Comparison of ENCODE assay signal across 8 mouse cellular contexts in the genomic region with DNA sequence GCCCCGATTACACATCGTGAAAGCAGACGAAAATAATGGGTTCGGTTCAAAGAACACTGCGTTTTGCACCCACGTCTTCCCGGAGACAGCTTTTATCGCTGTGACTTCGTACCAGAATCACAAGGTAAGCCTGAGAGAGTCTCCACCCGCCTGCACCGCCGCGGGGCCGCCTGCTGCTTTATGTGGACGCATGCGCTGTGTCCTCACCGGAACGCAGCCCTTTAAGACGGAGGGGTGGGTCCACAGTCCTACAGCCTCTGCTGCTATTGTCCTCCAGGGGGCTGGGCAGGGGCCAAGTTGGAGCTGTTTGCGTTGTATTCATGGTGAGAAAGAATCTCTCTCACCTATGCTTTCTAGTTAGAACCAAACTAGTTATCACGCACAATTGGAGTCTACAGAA. TPM values are rescaled to one million over a fixed set of nuclear protein-coding genes. Genes with fewer than 3 reads are reported as not detected.
A peak's percentile ranks its signal among the peaks of the same experiment; 100 is the strongest.
DNase-seq lines count a peak whose midpoint lies in the region.

No protein-coding gene starts in this region.

- peaks cover 51% of the 10 kb centered on the region for H3K4me1 ChIP-seq in limb, embryonic 10.5 days

- DNase-seq in cerebellum, postnatal 14 days, result peak; percentile 13 to 40
- DNase-seq in cerebellum, adult 11-12 months, result no peak
- peak; percentile 78 for DNase-seq in R1 (ENCODE audit: low read depth, low spot score)
- peak; percentile 79 for DNase-seq in forelimb bud, embryonic 11.5 days (ENCODE audit: low read depth, low spot score)
- DNase-seq in limb, embryonic 10.5 days (ENCODE audit: low spot score), result peak; percentile 85
- DNase-seq in retina, embryonic 14.5 days (ENCODE audit: low spot score), result peak; percentile 80
- DNase-seq in layer of hippocampus, postnatal 36 days, result no peak
- DNase-seq in cerebellum, adult 8-10 months, result no peak

- H3K27ac ChIP-seq in limb, embryonic 10.5 days, result peak overlapping the region; percentile 81

- peak overlapping the region; percentile 36 for H3K4me3 ChIP-seq in limb, embryonic 10.5 days

- H3K9me3 ChIP-seq in limb, embryonic 10.5 days (replicated peaks), result no peaks in the 10 kb centered on the region

- H3K36me3 ChIP-seq in limb, embryonic 10.5 days, result peaks cover 81% of the 10 kb centered on the region

- 3% methylated on average over 21 of the region's 21 CpGs for WGBS in limb, embryonic 10.5 days

- peaks cover 66% of the 10 kb centered on the region for H3K27me3 ChIP-seq in limb, embryonic 10.5 days (ENCODE audit: low read depth, poor library complexity, severe bottlenecking)

RNA-seq across cellular contexts. Expression of gene Tbx5, which starts 12.5 kb away (rescaled TPM):
- polyA plus RNA-seq in limb, embryonic 10.5 days (2016; fragmentation: Nextera tagmentation; extraction: Ambion mirVana), result 35.6 and 39.1 TPM in 2 replicates
- total RNA-seq in layer of hippocampus, postnatal 36 days (2021), result not detected

Comparison
In these comparisons a context has a peak if more than half of its experiments do, and no peak if none do; other contexts are left out.
1. DNase-seq: peak in cerebellum, postnatal 14 days (2 of 2), R1 (single experiment), forelimb bud, embryonic 11.5 days (single experiment), limb, embryonic 10.5 days (single experiment) and retina, embryonic 14.5 days (single experiment); none in cerebellum, adult 11-12 months (single experiment), layer of hippocampus, postnatal 36 days (0 of 2) and cerebellum, adult 8-10 months (single experiment).